Mouse (Mus musculus) spleen, postnatal 10 days (tissue): ENCODE measurements around the gene Kctd11.

Experiments used
- DNase-seq, 2 experiments: peaks; one replicate each; pipeline ENCODE4 v3.0.0; 2021 to 2022; ENCODE audit warnings: low spot score in 2 of 2

Gene Kctd11

GRCm38 (mm10) chr11:69912716-69913530, 31.7 kb upstream of the Kctd11 start:
- no peak for DNase-seq

- DNase-seq: no peak
Measured at GRCm38 (mm10) chr11:69911701-69912100, 30.5 kb upstream of the Kctd11 start.

GRCm38 (mm10) chr11:69910781-69911560, 29.8 kb upstream of the Kctd11 start:
- no peak for DNase-seq

GRCm38 (mm10) chr11:69910177-69910576, 29.0 kb upstream of the Kctd11 start:
- no peak for DNase-seq

GRCm38 (mm10) chr11:69909174-69909573, 28.0 kb upstream of the Kctd11 start:
- DNase-seq: no peak

GRCm38 (mm10) chr11:69908645-69909044, 27.4 kb upstream of the Kctd11 start:
- no peak for DNase-seq

GRCm38 (mm10) chr11:69904311-69904710, 23.1 kb upstream of the Kctd11 start:
- no peak for DNase-seq

GRCm38 (mm10) chr11:69902972-69903371, 21.8 kb upstream of the Kctd11 start:
- DNase-seq: no peak

- DNase-seq: peak; percentile 50 to 68
Measured at GRCm38 (mm10) chr11:69901993-69902392, 20.8 kb upstream of the Kctd11 start.

GRCm38 (mm10) chr11:69901406-69901846, 20.2 kb upstream of the Kctd11 start:
- peak; percentile 90 to 92 for DNase-seq

- peak; percentile 81 to 89 for DNase-seq
Measured at GRCm38 (mm10) chr11:69900471-69901405, 19.5 kb upstream of the Kctd11 start, which contains the start of the genes 2810408A11Rik and Neurl4. 2810408A11Rik (minus strand) TSS chr11:69900987. Neurl4 (plus strand) TSS chr11:69901072.

GRCm38 (mm10) chr11:69899870-69900269, 18.7 kb upstream of the Kctd11 start:
- DNase-seq: no peak

GRCm38 (mm10) chr11:69895291-69895690, 14.1 kb upstream of the Kctd11 start, which contains the start of gene Acap1:
Acap1 (minus strand) TSS chr11:69895539.
- DNase-seq: peak in 1 of 2 experiments; percentile 63

- DNase-seq: peak in 1 of 2 experiments; percentile 76
Measured at GRCm38 (mm10) chr11:69894671-69895070, 13.5 kb upstream of the Kctd11 start.

GRCm38 (mm10) chr11:69891482-69891881, 10.3 kb upstream of the Kctd11 start:
- DNase-seq: peak in 1 of 2 experiments; percentile 68

GRCm38 (mm10) chr11:69886907-69887635, 5.9 kb upstream of the Kctd11 start:
- no peak for DNase-seq

- DNase-seq: no peak
Measured at GRCm38 (mm10) chr11:69884663-69885062, 3.5 kb upstream of the Kctd11 start.

- DNase-seq: no peak
Measured at GRCm38 (mm10) chr11:69884240-69884639, 3.0 kb upstream of the Kctd11 start.

GRCm38 (mm10) chr11:69883527-69884151, 2.4 kb upstream of the Kctd11 start:
- DNase-seq: peak in 1 of 2 experiments; percentile 45

GRCm38 (mm10) chr11:69883066-69883465, 1.9 kb upstream of the Kctd11 start:
- peak in 1 of 2 experiments; percentile 79 for DNase-seq
